Mouse (Mus musculus) spleen, postnatal 36 days (tissue): ENCODE data around the gene Hmces.

ENCODE experiments used
- DNase-seq, 2 experiments: peaks; one replicate each; pipeline ENCODE4 v3.0.0; 2022; ENCODE audit warnings: low spot score in 2 of 2, mixed read lengths in 1 of 2

Hmces gene

DNA sequence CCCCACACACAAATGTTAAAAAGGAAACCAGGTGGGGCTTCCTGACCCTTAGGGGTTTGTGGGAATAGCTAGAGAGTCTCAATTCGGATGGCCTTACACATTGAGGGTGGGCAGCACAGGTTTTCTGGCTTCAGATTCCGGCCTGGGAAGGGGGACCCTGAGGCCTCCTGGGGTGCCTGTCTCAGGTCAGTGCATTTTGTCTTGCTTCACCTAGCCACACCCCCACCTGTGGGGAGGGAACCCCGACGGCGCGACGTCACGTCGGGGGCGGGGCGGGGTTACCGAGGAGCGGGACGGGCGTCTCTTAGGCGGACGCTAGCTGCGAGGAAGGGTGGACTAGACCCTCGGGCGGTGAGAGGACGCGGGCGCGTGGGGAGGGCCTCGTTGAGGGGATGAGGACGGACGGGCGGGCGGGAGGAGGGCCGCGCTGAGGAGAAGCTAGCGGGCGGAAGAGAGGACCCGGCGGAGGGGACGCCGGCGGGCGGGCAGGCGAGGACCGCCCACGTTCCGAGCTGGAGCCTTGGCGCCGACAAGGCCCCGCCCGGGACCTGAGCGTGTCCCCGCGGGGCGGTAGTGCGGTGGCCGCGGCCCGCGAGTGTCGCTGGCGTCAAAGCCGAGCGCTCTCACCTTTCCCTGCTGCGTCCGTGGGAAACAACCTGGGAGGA, at the start of gene Hmces:
Gene Hmces, plus strand, starts transcription at position 275 of the 665 bp plus-strand sequence.
- peak; percentile 80 to 82 for DNase-seq

DNA sequence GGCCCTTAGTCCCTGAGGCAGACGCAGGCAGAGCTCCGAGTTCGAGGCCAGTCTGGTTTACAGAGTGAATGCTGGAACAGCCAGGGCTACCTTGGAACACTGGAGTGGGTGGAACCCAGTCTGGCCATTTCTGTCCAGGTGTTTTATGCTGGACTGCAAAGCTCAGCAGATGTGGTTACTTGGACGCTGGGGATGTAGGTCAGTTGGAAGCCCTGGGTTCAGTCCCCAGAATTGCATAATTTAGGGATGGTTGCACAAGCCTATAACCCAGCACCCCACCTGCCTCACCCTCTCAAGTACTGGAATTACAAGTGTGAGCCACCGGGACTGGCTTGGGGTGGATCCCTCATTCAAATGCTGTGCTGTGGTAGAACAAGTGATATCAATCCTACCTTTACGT, 47.5 kb upstream of the Hmces start:
- no peak for DNase-seq

DNA sequence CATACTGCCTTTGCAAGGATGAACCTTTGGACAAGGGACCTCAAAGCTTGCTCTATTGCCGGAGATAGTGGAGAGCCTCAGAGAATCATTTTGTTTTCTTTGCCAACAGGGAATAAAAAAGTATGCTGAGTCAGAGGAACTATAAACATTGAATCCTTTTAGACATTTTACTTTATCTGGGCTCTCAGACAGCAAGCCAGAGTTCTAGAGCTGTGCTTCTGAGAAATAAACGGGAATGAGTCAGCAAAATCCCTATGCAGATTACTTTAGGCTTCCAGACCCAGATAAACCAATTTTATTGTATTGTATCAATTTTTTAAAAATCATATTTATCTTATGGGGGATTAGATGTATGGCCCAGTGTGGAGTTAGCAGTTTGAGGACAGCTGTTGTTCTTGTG, 46.5 kb upstream of the Hmces start:
- DNase-seq = no peak

DNA sequence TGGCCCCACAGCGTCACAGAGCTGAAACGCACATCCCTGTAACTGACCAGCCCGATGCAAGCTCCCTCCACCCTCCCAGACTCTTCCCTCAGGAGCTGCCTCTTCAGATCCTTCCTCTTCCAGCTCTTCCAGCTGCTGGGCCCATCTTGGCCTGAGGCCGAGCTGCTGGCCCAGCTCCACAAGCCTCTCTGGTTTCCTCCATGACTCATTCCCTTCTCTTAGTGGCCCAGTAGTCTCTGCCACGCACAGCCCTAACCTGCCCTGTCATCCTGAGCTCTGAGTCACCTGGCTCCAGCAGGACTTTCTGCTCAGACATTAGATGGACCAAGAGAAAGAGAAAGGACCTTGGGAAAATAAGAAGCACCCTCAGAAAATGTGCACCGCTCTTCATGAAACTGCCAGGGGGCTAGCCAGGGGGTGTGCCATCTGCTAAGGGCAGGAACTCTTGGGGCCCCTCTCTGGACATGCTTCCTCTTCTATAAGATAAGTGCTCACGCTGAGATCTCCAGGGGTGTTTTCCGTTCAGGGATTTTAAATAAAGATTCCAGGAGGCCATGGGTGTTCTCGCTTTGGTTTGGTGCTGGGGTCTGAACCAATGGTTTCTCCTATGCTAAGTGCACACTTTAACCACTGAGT, 44.7 kb upstream of the Hmces start:
- DNase-seq = peak; percentile 16 to 22

DNA sequence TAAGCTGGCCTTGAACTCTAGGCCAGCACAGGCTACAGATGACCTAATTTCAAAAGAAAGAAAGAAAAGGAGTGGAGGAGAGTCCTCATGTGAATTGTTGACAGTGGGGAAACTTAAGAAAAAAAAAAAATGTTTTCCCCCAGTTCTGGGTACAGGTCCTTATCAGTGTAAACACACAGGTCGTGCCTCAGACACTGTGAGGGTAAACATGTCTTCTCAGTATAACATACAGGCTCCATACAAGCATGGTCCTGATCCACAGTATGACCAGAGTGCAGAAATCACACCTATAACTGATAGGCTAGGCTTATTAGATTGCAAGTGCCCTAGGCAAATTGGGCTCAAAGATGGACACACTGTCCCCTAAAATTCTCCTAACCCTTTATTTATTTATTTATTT, 43.3 kb upstream of the Hmces start:
- no peak for DNase-seq

DNA sequence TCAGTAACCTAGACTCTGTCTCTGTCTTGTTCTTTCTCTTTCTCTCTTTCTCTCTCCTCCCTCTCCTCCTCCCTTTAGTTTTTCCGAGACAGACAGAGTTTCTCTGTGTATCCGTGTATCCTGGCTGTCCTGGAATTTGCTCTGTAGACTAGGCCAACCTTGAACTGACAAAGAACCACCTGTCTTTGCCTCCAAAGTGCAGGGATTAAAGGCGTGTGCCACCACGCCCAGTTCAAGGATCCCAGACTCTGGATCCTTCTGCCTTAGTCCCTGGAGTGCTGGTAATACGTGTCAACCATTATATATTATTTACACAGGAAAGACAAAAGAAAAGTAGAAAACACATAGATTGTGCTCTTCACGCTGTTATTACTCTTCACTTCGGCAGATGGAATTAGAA, 42.5 kb upstream of the Hmces start:
- DNase-seq = no peak

DNA sequence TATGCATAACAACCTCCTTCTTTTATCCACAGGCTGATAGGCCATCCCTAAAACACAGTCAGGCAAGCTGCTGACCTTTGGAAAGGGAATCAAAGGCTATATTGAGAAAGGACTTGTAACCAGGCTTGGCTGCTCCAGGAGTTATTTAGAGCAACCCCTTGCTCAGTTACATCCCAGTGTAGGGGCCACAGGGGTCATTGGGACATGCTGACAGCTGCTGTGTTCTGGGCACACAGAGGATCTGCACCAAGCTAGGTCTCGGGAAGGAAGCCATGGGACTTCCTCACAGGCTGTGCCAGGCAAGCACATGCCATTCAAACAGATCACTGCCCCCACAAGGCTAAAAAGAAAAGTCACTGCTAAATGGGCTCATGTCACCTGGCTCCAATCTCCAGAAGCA, 40.6 kb upstream of the Hmces start:
- no peak for DNase-seq

DNA sequence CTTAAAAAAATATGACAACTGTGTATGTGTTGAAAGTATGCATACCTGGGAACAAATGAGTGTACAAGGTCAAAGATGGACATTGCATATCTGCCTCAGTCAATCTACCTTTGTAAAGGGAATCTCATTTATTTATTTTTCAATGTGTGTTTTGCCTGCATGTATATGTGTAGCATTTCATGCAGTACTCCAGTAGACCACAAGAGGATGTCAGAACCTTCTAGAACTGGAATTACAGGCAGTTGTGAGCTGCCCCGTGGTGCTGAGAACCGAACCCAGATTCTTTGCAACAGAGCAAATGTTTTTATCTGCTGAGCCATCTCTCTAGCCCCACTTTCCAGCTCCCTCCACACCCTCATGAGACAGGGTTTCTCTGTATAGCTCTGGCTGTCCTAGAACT, 39.8 kb upstream of the Hmces start:
- no peak for DNase-seq

DNA sequence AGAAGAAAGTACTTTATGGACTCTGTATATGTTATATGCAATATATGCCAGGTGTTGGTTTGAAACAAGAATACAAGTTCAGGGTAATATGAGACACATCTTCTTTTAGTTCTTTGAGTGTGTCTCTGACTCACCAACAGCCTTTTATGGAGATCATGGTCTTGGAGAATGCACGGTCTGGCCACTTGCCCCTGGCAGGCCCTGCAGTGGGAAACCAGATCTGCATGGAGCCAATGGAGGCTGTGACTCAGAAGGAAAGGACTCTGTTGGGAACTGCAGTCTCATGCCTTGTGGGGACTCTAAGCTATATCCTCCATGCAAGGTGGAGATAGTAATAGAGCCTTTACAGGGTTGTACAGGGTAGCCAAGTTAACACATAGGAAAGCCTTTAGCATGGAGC, 38.7 kb upstream of the Hmces start:
- no peak for DNase-seq

DNA sequence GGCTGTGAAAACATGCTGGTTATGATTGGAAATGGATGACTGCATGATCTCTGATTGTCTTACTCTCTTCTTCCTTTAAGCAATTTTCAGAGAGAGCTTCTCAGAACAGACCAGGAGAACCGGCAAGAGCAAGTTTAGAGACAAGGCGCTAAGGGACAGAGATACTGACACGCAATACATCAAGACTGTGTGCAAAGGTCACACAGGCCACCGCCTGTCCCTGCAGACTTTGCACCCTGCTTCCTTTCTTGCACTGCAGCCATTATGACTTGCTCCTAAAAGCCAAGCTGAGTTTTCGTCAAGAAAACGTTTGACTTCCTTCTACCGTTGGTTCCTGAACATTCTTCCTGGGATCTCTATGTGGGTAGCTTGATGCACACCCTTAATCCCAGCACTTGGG, 38.2 kb upstream of the Hmces start:
- DNase-seq = no peak

DNA sequence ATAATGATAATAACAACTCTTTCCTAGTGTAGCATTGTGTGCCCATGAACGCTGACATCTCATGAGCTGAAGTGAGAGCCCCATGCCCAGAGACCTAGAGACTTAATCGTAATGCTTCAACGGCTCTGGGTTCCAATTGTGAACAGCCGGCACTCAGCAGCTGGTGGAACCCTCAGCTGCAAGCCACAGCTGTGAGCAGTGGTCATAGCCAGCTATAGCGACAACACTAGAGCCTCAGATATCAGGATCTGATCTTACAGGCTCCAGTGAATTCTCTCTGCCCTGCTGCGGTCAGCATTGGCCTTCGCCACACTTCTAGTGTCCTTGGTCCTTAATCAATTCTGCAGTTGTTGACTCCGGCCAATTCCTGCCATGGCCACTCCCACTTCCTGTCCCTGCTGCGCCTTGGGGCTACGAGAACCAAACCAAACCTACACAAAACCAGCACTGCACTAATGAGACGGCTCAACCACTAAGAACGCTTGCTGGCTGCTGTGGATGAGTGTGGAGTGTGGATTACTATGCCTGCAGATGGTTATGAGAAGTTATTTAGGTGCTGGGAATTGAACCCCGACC, 37.6 kb upstream of the Hmces start:
- DNase-seq = peak; percentile 48

DNA sequence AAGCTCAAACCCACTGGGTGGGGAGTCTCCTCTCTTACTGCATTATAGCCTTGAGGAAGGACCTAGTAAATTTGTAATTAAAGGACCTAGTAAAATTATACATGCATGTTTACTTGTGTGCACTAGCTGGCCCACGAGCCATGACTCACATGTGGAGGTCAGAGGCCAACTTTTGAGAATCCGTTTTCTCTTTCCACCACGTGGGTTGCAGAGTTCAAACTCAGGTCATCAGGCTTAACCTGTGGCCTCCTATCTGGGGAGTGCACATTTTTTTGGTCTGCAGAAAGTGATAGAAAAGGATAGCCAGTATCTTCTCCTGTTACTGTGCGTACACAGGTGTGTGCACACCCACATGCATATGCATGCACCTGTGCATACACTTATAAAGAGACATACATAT, 34.7 kb upstream of the Hmces start:
- no peak for DNase-seq

DNA sequence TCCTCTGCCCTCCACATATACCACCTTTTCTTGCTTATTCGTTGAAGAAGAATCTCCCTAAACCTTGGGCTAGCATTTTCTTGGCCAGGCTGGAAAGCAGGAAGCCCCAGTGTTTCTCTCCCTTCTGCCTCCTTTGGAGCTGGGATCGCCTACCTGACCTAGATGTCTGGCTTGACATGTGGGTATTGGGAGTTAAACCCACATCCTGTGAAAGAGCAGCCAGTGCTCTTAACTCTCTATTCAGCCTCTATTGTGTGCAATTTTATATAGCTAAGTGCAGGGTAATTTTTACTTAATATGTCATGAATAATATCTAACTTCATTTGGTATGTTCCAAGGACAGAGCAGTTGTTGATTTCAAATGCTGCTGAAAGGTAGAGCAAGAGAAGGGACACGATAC, 34.1 kb upstream of the Hmces start:
- no peak for DNase-seq

DNA sequence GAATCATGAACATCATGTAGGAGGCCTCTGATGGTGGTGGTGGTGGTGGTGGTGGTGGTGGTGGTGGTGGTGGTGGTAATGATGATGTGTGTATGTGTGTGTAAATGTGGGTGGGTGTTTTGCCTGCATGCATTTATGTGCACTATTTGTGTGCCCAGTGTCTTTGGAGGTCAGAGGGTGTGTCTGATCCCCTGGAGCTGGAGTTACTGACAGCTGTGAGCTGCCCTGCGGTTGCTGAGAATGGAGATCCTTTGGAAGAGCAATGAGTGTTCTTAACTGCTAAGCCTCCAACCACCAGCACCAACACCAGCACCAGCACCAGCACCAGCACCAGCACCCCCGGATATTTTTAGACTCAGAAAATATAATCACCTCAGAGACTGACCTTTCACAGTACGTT, 31.5 kb upstream of the Hmces start:
- DNase-seq = no peak

DNA sequence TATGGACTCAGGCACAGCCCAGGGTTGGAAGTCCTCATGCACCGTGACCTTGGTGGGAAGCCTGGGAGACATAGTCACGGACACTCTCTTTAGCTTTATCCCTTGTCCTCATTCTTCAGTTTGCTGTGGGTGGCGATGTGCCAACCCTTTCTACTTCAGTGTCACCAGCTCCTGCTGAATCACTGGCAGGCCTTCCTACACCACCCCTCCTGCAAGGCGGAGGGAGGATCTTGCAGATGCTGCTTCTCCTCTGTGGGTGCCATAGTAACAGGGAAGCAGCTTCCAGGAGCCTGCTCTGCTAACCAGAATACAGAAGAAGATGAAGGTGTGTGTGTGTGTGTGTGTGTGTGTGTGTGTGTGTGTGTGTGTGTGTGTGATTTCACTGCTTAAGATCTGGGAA, 30.9 kb upstream of the Hmces start:
- peak in 1 of 2 experiments; percentile 20 for DNase-seq

DNA sequence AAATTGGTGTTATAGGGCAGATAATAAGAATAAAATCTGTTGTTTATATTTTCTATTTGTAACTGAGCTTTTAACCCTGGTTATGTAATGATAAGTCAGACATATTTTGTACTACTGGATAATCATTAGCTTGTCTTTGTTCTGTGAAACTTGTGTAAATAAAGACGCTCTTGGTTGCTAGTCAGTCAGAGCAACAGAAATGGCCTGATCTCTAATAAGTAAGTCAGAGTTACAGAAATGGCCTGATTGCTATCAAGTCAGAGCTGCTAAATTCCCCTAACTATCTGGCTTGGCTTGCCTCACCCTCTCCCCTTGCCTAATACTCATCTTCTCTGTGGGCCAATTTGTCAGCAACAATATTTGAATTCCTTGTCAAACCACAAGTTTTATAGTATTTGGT, 27.0 kb upstream of the Hmces start:
- no peak for DNase-seq

DNA sequence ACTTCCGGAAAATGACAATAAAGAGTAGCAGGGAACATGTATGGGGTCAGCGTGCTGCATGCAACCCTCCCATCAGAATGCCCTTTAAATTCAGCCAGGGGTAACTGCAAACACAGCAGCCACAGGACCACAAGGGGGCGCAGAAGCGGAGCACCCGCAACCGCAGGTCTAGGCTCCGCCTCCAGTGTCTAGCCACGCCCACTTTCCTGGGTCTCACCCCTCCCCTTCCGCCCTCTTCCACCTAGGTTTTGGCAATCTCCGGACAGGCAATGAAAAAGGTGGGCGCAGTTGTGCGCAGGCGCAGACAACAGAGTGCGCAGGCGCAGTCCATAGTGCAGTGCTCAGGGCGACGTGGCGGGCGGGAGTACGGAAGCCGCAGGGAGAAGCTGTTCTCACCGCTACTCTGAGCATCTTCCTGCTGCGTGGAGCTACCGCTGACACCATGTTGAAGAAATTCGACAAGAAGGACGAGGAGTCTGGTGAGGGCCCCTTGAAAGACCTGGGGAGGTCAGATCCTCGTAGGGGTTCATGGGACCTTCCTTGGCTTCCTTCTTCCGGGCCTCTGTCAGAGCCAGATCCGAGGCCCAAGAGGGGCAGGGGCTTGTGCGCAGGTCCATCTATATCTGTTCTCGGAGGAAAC, 26.0 kb upstream of the Hmces start, which contains the start of gene Copg1:
Gene Copg1, plus strand, starts transcription at position 221 of the 640 bp plus-strand sequence.
- DNase-seq = peak; percentile 100

DNA sequence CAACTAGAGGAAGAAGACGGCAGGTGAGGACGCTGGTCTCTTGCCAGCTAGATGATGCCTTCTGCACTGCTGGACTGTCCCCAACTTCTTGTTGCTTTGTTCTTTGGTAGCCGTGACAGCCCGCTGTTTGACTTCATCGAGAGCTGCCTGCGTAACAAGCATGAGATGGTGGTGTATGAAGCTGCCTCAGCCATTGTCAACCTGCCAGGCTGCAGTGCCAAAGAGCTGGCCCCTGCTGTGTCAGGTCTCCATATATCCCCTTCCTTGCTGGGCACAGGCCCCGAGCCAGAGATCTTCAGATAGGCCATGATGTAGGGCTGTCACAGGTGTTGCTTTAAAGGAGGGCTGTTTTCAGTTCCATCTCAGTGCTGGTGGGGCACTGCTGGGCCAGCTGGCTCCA, 19.8 kb upstream of the Hmces start:
- no peak for DNase-seq

DNA sequence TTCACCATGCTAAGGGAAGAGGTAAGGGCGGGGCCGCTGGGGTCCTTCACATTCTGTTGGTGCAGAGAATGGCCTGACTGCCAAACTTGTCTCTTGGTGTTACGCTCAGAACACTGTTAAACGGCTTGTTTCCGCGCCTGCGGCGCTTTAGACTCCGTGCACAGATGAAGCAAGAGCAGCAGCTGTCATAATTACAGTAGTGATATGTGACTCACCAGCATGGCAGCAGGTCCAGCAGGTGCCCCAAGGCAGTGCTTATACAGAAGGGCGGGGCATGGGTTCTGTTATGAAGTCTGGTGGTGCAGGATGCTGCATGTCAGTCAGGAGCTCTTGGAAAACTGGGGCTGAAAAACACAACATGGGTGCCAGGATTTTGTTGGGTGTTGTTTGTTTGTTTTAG, 15.7 kb upstream of the Hmces start:
- no peak for DNase-seq

DNA sequence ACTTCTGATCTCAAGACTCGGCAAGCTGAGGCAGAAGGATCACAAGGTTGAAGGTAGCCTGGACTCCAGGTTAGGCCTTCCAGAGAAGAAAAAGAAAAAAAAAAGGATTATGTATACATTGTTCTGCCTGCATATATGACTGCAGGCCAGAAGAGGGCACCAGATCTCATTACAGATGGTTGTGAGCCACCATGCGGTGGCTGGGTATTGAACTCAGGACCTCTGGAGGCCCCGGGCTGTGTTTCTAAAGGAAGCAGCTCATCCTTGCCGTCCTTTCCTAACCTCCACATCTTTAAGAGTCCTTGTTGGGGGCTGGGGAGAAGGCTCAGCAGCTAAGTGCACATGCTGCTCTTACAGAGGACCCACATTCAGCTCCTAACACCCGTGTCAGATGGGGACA, 7.1 kb upstream of the Hmces start:
- DNase-seq = no peak

DNA sequence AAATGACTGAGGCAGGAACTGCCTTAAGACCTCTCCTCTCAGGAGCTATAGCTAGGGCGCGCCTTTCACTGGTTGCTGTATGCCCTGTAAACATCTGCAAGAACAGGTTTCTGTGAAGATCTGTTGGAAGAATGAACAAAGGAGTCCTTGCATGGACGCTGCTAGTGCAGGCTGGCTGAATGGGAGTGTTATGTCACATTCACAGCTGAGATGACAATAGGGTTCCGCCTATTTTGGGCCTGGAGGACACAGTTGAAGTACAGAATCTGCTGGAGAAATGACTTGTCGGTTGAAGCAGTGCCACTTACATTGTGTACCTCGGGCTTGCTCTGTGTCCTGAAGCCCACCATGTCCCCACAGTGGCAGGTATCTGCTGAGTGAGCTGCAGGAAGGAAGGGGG, 4.6 kb upstream of the Hmces start:
- DNase-seq = no peak

DNA sequence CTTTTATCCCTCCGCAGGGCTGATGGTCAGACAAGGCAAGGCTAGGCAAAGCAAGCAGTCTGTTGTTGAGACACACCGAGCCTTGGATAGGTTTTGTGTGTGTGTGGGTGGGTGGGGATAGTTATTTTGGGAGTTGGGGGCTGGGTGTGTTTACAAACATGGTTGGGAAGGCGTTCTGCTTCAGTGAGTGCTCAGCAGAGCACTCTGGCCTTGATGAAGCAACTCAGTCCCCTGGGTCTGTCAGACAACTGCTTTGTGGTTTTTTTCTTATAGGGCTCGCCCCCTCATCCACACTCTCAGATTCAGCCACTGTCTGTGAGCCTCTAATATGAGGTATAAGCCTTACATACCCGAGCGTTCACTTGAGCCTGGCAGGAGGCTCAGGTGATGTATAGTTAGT, 2.2 kb upstream of the Hmces start:
- DNase-seq = peak; percentile 60 to 68
